Mouse (Mus musculus) forebrain, embryonic 11.5 days (tissue): ENCODE measurements around the gene D430042O09Rik. TPM values are rescaled to one million over a fixed set of nuclear protein-coding genes. Genes with fewer than 3 reads are reported as not detected.

ENCODE experiments used
- ATAC-seq: fragments of 200-750 bp; cut with Nextera tagmentation; replicated peaks from 2 replicates; pipeline ENCODE4 v1.8.0; 2017; ENCODE audit warnings: moderate TSS enrichment; ENCODE audit not compliant: low FRiP score
- DNase-seq: peaks from one replicate; pipeline ENCODE4 v3.0.0-alpha.2; 2017; ENCODE audit warnings: low spot score
- H3K27ac ChIP-seq: fragments of 300-500 bp; sonication (generic); 2 replicates; pipeline ENCODE4 v1.5.1; 2014; ENCODE audit warnings: low read depth, low read length
- H3K27me3 ChIP-seq: fragments of 300-500 bp; sonication (generic); 2 replicates; pipeline ENCODE4 v1.6.1; 2014; ENCODE audit warnings: mild to moderate bottlenecking, low read length, mixed read lengths; ENCODE audit not compliant: control insufficient read depth, insufficient read depth
- H3K36me3 ChIP-seq: fragments of 300-500 bp; sonication (generic); 2 replicates; pipeline ENCODE4 v1.6.1; 2014; ENCODE audit warnings: mild to moderate bottlenecking, low read length, moderate library complexity, mixed read lengths; ENCODE audit not compliant: control insufficient read depth, insufficient read depth
- H3K4me1 ChIP-seq: fragments of 300-500 bp; sonication (generic); replicated peaks from 2 replicates; pipeline ENCODE4 v1.6.1; 2014; ENCODE audit warnings: low read length, mixed read lengths; ENCODE audit not compliant: control insufficient read depth, insufficient read depth
- H3K4me2 ChIP-seq: fragments of 300-500 bp; sonication (generic); 2 replicates; pipeline ENCODE4 v1.6.1; 2014; ENCODE audit warnings: low read depth, mild to moderate bottlenecking, low read length, moderate library complexity, mixed read lengths; ENCODE audit not compliant: severe bottlenecking
- H3K4me3 ChIP-seq: fragments of 300-500 bp; sonication (generic); 2 replicates; pipeline ENCODE4 v1.5.1; 2014; ENCODE audit warnings: low read depth, low read length
- H3K9ac ChIP-seq: fragments of 300-500 bp; sonication (generic); 2 replicates; pipeline ENCODE4 v1.6.1; 2014; ENCODE audit warnings: low read length
- H3K9me3 ChIP-seq: fragments of 300-500 bp; sonication (generic); 2 replicates; pipeline ENCODE4 v1.6.1; 2016; ENCODE audit warnings: low read length, mixed read lengths; ENCODE audit not compliant: control insufficient read depth
- WGBS: fragments of 180-500 bp; shearing (Covaris S2); extraction: QIAGEN DNeasy Blood & Tissue Kit; methylation state at CpG from one replicate; pipeline ENCODE4 v1.1.7; 2014; 5-methylcytosine and 5-hydroxymethylcytosine counted together
- polyA plus RNA-seq: library from polyadenylated mRNA; unstranded; fragments of >200 nt; fragmentation: Nextera tagmentation; extraction: Ambion mirVana; gene quantifications from 2 replicates; pipeline ENCODE4 v1.2.1, GENCODE M21; 2014

D430042O09Rik gene
- polyA plus RNA-seq, 1 experiment from 2014 or later = 12.1 TPM

- WGBS = 20% methylated on average over 7 of the region's 7 CpGs
- no peak overlapping the region for H3K4me3 ChIP-seq
- no peaks in the 10 kb centered on the region; the same call in 1 of the 2 replicates for H3K4me1 ChIP-seq
- H3K36me3 ChIP-seq = no peaks in the 10 kb centered on the region
- ATAC-seq (peak; percentile 78), DNase-seq (peak; percentile 61)
- H3K27me3 ChIP-seq = 0 out of 2 replicates have a peak, but pooled peaks cover 3% of the 10 kb centered on the region
- no peak overlapping the region for H3K9ac ChIP-seq
- H3K27ac ChIP-seq = peak overlapping the region; percentile 47; the same call in 1 of the 2 replicates
- H3K4me2 ChIP-seq = no peak overlapping the region
- no peaks in the 10 kb centered on the region for H3K9me3 ChIP-seq
Measured at GRCm38 (mm10) chr7:125762883-125763830, 55.5 kb downstream of the D430042O09Rik start.

- no peak overlapping the region for H3K9ac ChIP-seq
- H3K36me3 ChIP-seq = no peaks in the 10 kb centered on the region
- no peak overlapping the region for H3K4me3 ChIP-seq
- no peaks in the 10 kb centered on the region; the same call in 1 of the 2 replicates for H3K4me1 ChIP-seq
- DNase-seq (no peak), ATAC-seq (no peak)
- H3K27ac ChIP-seq = no peak overlapping the region
- H3K4me2 ChIP-seq = no peak overlapping the region
- H3K9me3 ChIP-seq = no peaks in the 10 kb centered on the region
- 83% methylated on average over 3 of the region's 3 CpGs for WGBS
- H3K27me3 ChIP-seq = 0 out of 2 replicates have a peak, but pooled peaks cover 3% of the 10 kb centered on the region
Measured at GRCm38 (mm10) chr7:125764373-125764772, 56.7 kb downstream of the D430042O09Rik start.

- Histone ChIP-seq H3K9ac (no peak overlapping the region), H3K27me3 (0 out of 2 replicates have a peak, but pooled peaks cover 3% of the 10 kb centered on the region), H3K36me3 (no peaks in the 10 kb centered on the region), H3K4me2 (no peak overlapping the region), H3K4me3 (no peak overlapping the region), H3K9me3 (no peaks in the 10 kb centered on the region), H3K4me1 (no peaks in the 10 kb centered on the region; the same call in 1 of the 2 replicates), H3K27ac (no peak overlapping the region)
- ATAC-seq (no peak), DNase-seq (peak; percentile 80)
- WGBS = 71% methylated on average over 9 of the region's 9 CpGs
Measured at GRCm38 (mm10) chr7:125766976-125767831, 59.5 kb downstream of the D430042O09Rik start.

GRCm38 (mm10) chr7:125772961-125773571 is 65.4 kb downstream of the D430042O09Rik start:
- Histone ChIP-seq H3K4me1 (no peaks in the 10 kb centered on the region), H3K27ac (no peak overlapping the region), H3K4me2 (no peak overlapping the region), H3K36me3 (no peaks in the 10 kb centered on the region), H3K27me3 (no peaks in the 10 kb centered on the region), H3K9me3 (no peaks in the 10 kb centered on the region), H3K4me3 (no peak overlapping the region), H3K9ac (no peak overlapping the region)
- WGBS = 83% methylated on average over 13 of the region's 13 CpGs
- DNase-seq = no peak
- no peak for ATAC-seq

- no peak overlapping the region for H3K4me2 ChIP-seq
- WGBS = 74% methylated on average over 1 of the region's 1 CpGs
- H3K36me3 ChIP-seq = no peaks in the 10 kb centered on the region
- no peaks in the 10 kb centered on the region for H3K4me1 ChIP-seq
- ATAC-seq (no peak), DNase-seq (no peak)
- no peak overlapping the region for H3K4me3 ChIP-seq
- no peaks in the 10 kb centered on the region for H3K9me3 ChIP-seq
- no peaks in the 10 kb centered on the region for H3K27me3 ChIP-seq
- no peak overlapping the region for H3K27ac ChIP-seq
- no peak overlapping the region for H3K9ac ChIP-seq
Measured at GRCm38 (mm10) chr7:125783206-125783605, 75.5 kb downstream of the D430042O09Rik start.

GRCm38 (mm10) chr7:125786105-125786504 is 78.4 kb downstream of the D430042O09Rik start:
- Histone ChIP-seq H3K36me3 (no peaks in the 10 kb centered on the region), H3K4me2 (no peak overlapping the region), H3K9me3 (no peaks in the 10 kb centered on the region), H3K9ac (no peak overlapping the region), H3K27me3 (no peaks in the 10 kb centered on the region), H3K27ac (no peak overlapping the region), H3K4me1 (no peaks in the 10 kb centered on the region), H3K4me3 (no peak overlapping the region)
- ATAC-seq (no peak), DNase-seq (no peak)
- WGBS = 93% methylated on average over 5 of the region's 5 CpGs

- Histone ChIP-seq H3K9ac (no peak overlapping the region), H3K27ac (no peak overlapping the region), H3K36me3 (no peaks in the 10 kb centered on the region), H3K9me3 (no peaks in the 10 kb centered on the region), H3K4me1 (no peaks in the 10 kb centered on the region), H3K27me3 (no peaks in the 10 kb centered on the region), H3K4me2 (no peak overlapping the region), H3K4me3 (no peak overlapping the region)
- WGBS = 76% methylated on average over 7 of the region's 7 CpGs
- no peak for DNase-seq
- ATAC-seq = no peak
Measured at GRCm38 (mm10) chr7:125787046-125787445, 79.4 kb downstream of the D430042O09Rik start.

GRCm38 (mm10) chr7:125790039-125790438 is 82.4 kb downstream of the D430042O09Rik start:
- H3K9me3 ChIP-seq = no peaks in the 10 kb centered on the region
- no peaks in the 10 kb centered on the region for H3K36me3 ChIP-seq
- 79% methylated on average over 8 of the region's 8 CpGs for WGBS
- no peaks in the 10 kb centered on the region for H3K4me1 ChIP-seq
- no peak overlapping the region for H3K4me2 ChIP-seq
- H3K27me3 ChIP-seq = no peaks in the 10 kb centered on the region
- ATAC-seq (no peak), DNase-seq (no peak)
- H3K4me3 ChIP-seq = no peak overlapping the region
- no peak overlapping the region for H3K27ac ChIP-seq
- H3K9ac ChIP-seq = no peak overlapping the region
